Comparison of ENCODE assay signal across 7 mouse cellular contexts in genomic region chr3:105695476-105696386, GRCm38 (mm10). TPM values are rescaled to one million over a fixed set of nuclear protein-coding genes. Genes with fewer than 3 reads are reported as not detected.
A peak's percentile ranks its signal among the peaks of the same experiment; 100 is the strongest.
DNase-seq lines count a peak whose midpoint lies in the region; ATAC-seq and TF ChIP-seq lines count a peak whose summit lies in the region.

No protein-coding gene starts in this region.

- peak overlapping the region; percentile 37 for H3K4me2 ChIP-seq in embryonic facial prominence, embryonic 12.5 days (replicated peaks)
- H3K4me2 ChIP-seq in hindbrain, embryonic 11.5 days (replicated peaks; ENCODE audit: low read depth, low read length) = peak overlapping the region; percentile 18; the same call in 1 of the 2 replicates
- H3K4me2 ChIP-seq in neural tube, embryonic 13.5 days = peak overlapping the region; percentile 39

- peak overlapping the region; percentile 10; the same call in 1 of the 2 replicates for H3K4me3 ChIP-seq in embryonic facial prominence, embryonic 12.5 days
- no peak overlapping the region for H3K4me3 ChIP-seq in hindbrain, embryonic 11.5 days (ENCODE audit: low read depth, low read length)
- no peak overlapping the region for H3K4me3 ChIP-seq in neural tube, embryonic 13.5 days
- no peak overlapping the region for H3K4me3 ChIP-seq in lung, adult 2 months (replicated peaks; ENCODE audit: extremely low read depth, low read depth, low read length)

- 0 out of 2 replicates have a peak overlapping the region, but pooled peaks have one; percentile 23 for H3K27ac ChIP-seq in embryonic facial prominence, embryonic 12.5 days
- peak overlapping the region; percentile 65 for H3K27ac ChIP-seq in hindbrain, embryonic 11.5 days (ENCODE audit: low read depth, low read length)
- peak overlapping the region; percentile 38; the same call in 1 of the 2 replicates for H3K27ac ChIP-seq in neural tube, embryonic 13.5 days (replicated peaks)

- WGBS in embryonic facial prominence, embryonic 12.5 days = 29% methylated on average over 20 of the region's 20 CpGs
- WGBS in hindbrain, embryonic 11.5 days = 35% methylated on average over 20 of the region's 20 CpGs
- WGBS in neural tube, embryonic 13.5 days = 32% methylated on average over 20 of the region's 20 CpGs
- WGBS in lung, adult 2 months = 52% methylated on average over 20 of the region's 20 CpGs

- peak; percentile 48 for ATAC-seq in embryonic facial prominence, embryonic 12.5 days (ENCODE audit: insufficient number of reproducible peaks, insufficient read depth, low FRiP score, low TSS enrichment)
- ATAC-seq in hindbrain, embryonic 11.5 days (ENCODE audit: low FRiP score) = peak; percentile 68
- ATAC-seq in neural tube, embryonic 13.5 days (ENCODE audit: low read depth) = peak; percentile 47; the same call in 1 of the 2 replicates

- no peaks in the 10 kb centered on the region for H3K36me3 ChIP-seq in embryonic facial prominence, embryonic 12.5 days
- H3K36me3 ChIP-seq in hindbrain, embryonic 11.5 days (ENCODE audit: control insufficient read depth, insufficient read depth, low read length) = no peaks in the 10 kb centered on the region
- H3K36me3 ChIP-seq in neural tube, embryonic 13.5 days = no peaks in the 10 kb centered on the region

- no peak for TF ChIP-seq POLR2A in lung, adult 2 months (IDR thresholded peaks at IDR 0.05; ENCODE audit: borderline replicate concordance, extremely low read depth, low read depth, low read length)

- DNase-seq in lung, postnatal 10 days = peak; percentile 33
- DNase-seq in lung, postnatal 14 days = no peak
- DNase-seq in hindbrain, embryonic 11.5 days (ENCODE audit: low spot score) = peak; percentile 43
- no peak for DNase-seq in ovary, postnatal 14 days (ENCODE audit: low spot score)
- no peak for DNase-seq in lung, adult 2 months

- TF ChIP-seq CTCF in lung, adult 2 months (IDR thresholded peaks at IDR 0.05; ENCODE audit: insufficient read depth, low read length) = no peak

- H3K27me3 ChIP-seq in embryonic facial prominence, embryonic 12.5 days = peaks cover 26% of the 10 kb centered on the region
- H3K27me3 ChIP-seq in hindbrain, embryonic 11.5 days (ENCODE audit: control insufficient read depth, insufficient read depth, low read length) = no peaks in the 10 kb centered on the region
- H3K27me3 ChIP-seq in neural tube, embryonic 13.5 days = peaks cover 23% of the 10 kb centered on the region

- peaks cover 13% of the 10 kb centered on the region for H3K4me1 ChIP-seq in embryonic facial prominence, embryonic 12.5 days
- peaks cover 6% of the 10 kb centered on the region for H3K4me1 ChIP-seq in hindbrain, embryonic 11.5 days (replicated peaks; ENCODE audit: control insufficient read depth, insufficient read depth, low read length)
- H3K4me1 ChIP-seq in neural tube, embryonic 13.5 days (replicated peaks) = peaks cover 29% of the 10 kb centered on the region
- H3K4me1 ChIP-seq in lung, adult 2 months (ENCODE audit: control insufficient read depth, insufficient read depth, low read length) = 0 out of 2 replicates have a peak, but pooled peaks cover under 1% of the 10 kb centered on the region

- no peaks in the 10 kb centered on the region for H3K9me3 ChIP-seq in embryonic facial prominence, embryonic 12.5 days
- no peaks in the 10 kb centered on the region for H3K9me3 ChIP-seq in hindbrain, embryonic 11.5 days (ENCODE audit: control insufficient read depth, low read length)
- no peaks in the 10 kb centered on the region for H3K9me3 ChIP-seq in neural tube, embryonic 13.5 days

- H3K9ac ChIP-seq in embryonic facial prominence, embryonic 12.5 days = peak overlapping the region; percentile 24; the same call in 1 of the 2 replicates
- no peak overlapping the region for H3K9ac ChIP-seq in hindbrain, embryonic 11.5 days (ENCODE audit: low read depth, low read length)
- peak overlapping the region; percentile 43 for H3K9ac ChIP-seq in neural tube, embryonic 13.5 days

RNA-seq across cellular contexts. Expression of gene Ddx20, which starts 8.4 kb away (rescaled TPM):
- polyA plus RNA-seq in embryonic facial prominence, embryonic 12.5 days (2016; fragmentation: Nextera tagmentation; extraction: Ambion mirVana) = 44.6 and 45.8 TPM in 2 replicates
- polyA plus RNA-seq in hindbrain, embryonic 11.5 days (2014; fragmentation: Nextera tagmentation; extraction: Ambion mirVana) = 40.7 and 45.6 TPM in 2 replicates
- polyA plus RNA-seq in neural tube, embryonic 13.5 days (2015; fragmentation: Nextera tagmentation; extraction: Ambion mirVana) = 24.9 and 27.2 TPM in 2 replicates
- 11.6 and 25.8 TPM in 2 replicates for polyA plus RNA-seq in lung, adult 2 months (2012; rRNA removed)

RNA-seq across cellular contexts. Expression of gene Inka2, which starts 8.7 kb away (rescaled TPM):
- 2.5 and 3.1 TPM in 2 replicates for polyA plus RNA-seq in embryonic facial prominence, embryonic 12.5 days (2016; fragmentation: Nextera tagmentation; extraction: Ambion mirVana)
- polyA plus RNA-seq in hindbrain, embryonic 11.5 days (2014; fragmentation: Nextera tagmentation; extraction: Ambion mirVana) = 1.2 and 1.3 TPM in 2 replicates
- 4.0 and 4.8 TPM in 2 replicates for polyA plus RNA-seq in neural tube, embryonic 13.5 days (2015; fragmentation: Nextera tagmentation; extraction: Ambion mirVana)
- polyA plus RNA-seq in lung, adult 2 months (2012; rRNA removed) = 5.7 and 7.6 TPM in 2 replicates

Comparison
In these comparisons a context has a peak if more than half of its experiments do, and no peak if none do; other contexts are left out.
1. DNase-seq: peak in lung, postnatal 10 days (single experiment) and hindbrain, embryonic 11.5 days (single experiment); none in lung, postnatal 14 days (single experiment), ovary, postnatal 14 days (single experiment) and lung, adult 2 months (single experiment).
2. Peak in every context shown above with its lines, with median percentiles within 50 percentile points of each other: ATAC-seq, H3K27ac ChIP-seq and H3K4me2 ChIP-seq.